Mouse (Mus musculus) testis, adult 2 months (tissue): Measurements from ENCODE around the gene Atp9a. TPM values are rescaled to one million over a fixed set of nuclear protein-coding genes. Genes with fewer than 3 reads are reported as not detected.

Source experiments
- H3K27ac ChIP-seq: fragments of 200-500 bp; 2 replicates; pipeline ENCODE4 v1.5.1; 2012; ENCODE audit warnings: low read depth, low read length; ENCODE audit not compliant: control insufficient read depth, insufficient read depth
- H3K27me3 ChIP-seq: fragments of 200-500 bp; 2 replicates; pipeline ENCODE4 v1.6.1; 2012; ENCODE audit warnings: mild to moderate bottlenecking, low read length, moderate library complexity; ENCODE audit not compliant: control insufficient read depth, insufficient read depth
- H3K36me3 ChIP-seq: fragments of 200-500 bp; 2 replicates; pipeline ENCODE4 v1.6.1; 2012; ENCODE audit warnings: mild to moderate bottlenecking, low read length; ENCODE audit not compliant: control insufficient read depth, insufficient read depth
- H3K4me1 ChIP-seq: fragments of 200-500 bp; 2 replicates; pipeline ENCODE4 v1.6.1; 2012; ENCODE audit warnings: low read length; ENCODE audit not compliant: control insufficient read depth, insufficient read depth
- H3K4me3 ChIP-seq: fragments of 200-500 bp; 2 replicates; pipeline ENCODE4 v1.5.1; 2012; ENCODE audit warnings: low read depth, mild to moderate bottlenecking, low read length, moderate library complexity, mixed read lengths; ENCODE audit not compliant: control insufficient read depth
- CTCF ChIP-seq: fragments of 200-500 bp; IDR thresholded peaks from 2 replicates; pipeline ENCODE4 v1.5.1; 2012; ENCODE audit warnings: low read depth, mild to moderate bottlenecking, inconsistent platforms, low read length, moderate library complexity; ENCODE audit not compliant: control insufficient read depth, insufficient read depth, insufficient replicate concordance
- POLR2A ChIP-seq: fragments of 200-500 bp; IDR thresholded peaks from 2 replicates; pipeline ENCODE4 v1.6.1; 2012; ENCODE audit warnings: low read depth, mild to moderate bottlenecking, inconsistent platforms, low read length, moderate library complexity; ENCODE audit not compliant: control insufficient read depth
- polyA plus RNA-seq: library from polyadenylated mRNA; depleted of rRNA; stranded (reverse); fragments of >200 nt; gene quantifications from 2 replicates; pipeline ENCODE4 v1.2.3, GENCODE M21; 2012

The Atp9a gene
- polyA plus RNA-seq, 1 experiment = 63.7 TPM

DNA sequence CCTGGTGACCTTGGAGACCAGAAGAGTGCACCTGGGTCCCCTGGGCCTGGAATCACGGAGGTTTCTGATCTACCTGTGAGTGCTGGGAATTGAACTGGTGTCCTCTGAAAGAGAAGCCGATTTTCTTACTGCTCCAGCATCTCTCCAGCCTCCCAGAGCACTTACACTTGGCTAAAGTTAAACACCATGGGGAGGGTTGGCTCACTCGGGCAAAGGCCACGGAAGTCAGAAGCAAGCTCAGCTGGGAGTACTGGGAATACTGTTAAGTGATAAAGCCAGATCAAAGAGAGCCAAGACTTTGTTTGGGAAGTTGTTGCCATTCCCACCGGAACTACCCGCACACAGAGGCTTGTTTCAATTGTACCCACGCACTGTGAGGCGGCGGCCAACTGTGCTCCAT, 87.7 kb downstream of the Atp9a start:
- H3K36me3 ChIP-seq = no peaks in the 10 kb centered on the region
- no peak for TF ChIP-seq POLR2A
- H3K4me3 ChIP-seq = no peak overlapping the region
- H3K27ac ChIP-seq = no peak overlapping the region
- no peaks in the 10 kb centered on the region for H3K4me1 ChIP-seq
- H3K27me3 ChIP-seq = no peaks in the 10 kb centered on the region

DNA sequence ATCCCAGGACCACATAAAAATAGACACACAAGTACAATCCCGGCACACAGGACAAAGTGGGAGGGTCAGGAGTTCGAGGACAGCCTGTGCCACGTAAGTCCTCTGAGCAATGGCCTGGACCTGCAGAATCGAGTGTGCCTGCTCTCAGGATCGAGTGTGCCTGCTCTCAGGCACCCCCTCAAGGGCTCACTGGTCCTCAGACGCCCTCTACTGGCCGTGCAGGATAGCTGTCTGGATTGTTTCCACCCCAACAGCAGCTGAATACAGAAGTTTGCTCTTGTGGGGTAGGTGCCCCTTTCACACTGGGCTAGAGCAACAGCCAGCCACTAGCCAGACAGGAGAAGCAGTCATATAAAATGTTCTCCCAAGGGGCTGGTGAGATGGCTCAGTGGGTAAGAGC, 90.5 kb downstream of the Atp9a start:
- H3K4me1 ChIP-seq = no peaks in the 10 kb centered on the region
- no peak overlapping the region for H3K4me3 ChIP-seq
- no peaks in the 10 kb centered on the region for H3K36me3 ChIP-seq
- peak; percentile 72; the same call in 1 of the 2 replicates for TF ChIP-seq CTCF
- TF ChIP-seq POLR2A = no peak
- no peak overlapping the region for H3K27ac ChIP-seq
- no peaks in the 10 kb centered on the region for H3K27me3 ChIP-seq

DNA sequence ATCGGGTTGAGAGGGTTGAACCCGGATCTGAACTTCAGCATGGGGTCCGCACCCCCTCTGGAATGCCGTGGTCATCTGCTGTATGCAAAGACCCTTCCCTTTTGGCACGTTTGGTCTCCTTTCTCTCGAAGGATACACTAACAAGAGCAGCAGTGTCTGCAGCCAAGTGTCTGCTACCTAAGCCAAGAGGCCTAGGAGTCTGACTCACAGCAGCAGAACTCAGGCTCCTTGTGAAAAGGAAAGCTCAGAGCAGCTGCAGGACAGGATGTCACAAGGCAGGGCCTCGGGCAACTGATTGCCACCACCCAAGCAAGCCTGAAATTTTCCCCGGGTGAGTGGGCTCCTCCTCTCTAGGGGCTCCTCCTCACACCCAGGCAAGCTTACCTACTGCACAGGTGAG, 94.0 kb downstream of the Atp9a start:
- no peak overlapping the region for H3K27ac ChIP-seq

DNA sequence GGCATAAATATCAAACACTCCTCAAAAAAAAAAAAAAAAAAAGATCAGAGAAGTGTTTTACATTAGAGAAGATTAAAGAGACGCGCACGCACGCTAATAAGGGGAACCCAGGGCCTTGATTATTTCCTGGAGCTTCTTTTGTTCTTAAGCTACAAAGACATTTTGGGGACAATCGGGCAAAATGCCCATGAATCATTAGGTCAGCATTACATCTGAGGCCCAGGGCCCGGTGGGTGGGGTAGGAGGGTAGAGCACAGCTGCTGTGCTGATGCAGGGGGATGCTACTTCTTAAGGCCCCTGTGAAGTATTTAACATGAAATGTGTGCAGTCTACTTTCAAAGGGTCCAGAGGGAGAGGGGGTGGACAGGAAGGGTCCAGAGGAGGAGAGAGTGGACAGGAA, 97.4 kb downstream of the Atp9a start:
- Histone ChIP-seq H3K4me3 (no peak overlapping the region), H3K27ac (no peak overlapping the region)

More for the DNA sequence above, 94.0 kb downstream of the Atp9a start:
- H3K36me3 ChIP-seq = no peaks in the 10 kb centered on the region; the same call in 1 of the 2 replicates
- TF ChIP-seq CTCF = no peak
- TF ChIP-seq POLR2A = no peak
- no peaks in the 10 kb centered on the region for H3K4me1 ChIP-seq
- no peaks in the 10 kb centered on the region for H3K27me3 ChIP-seq
- H3K4me3 ChIP-seq = no peak overlapping the region

DNA sequence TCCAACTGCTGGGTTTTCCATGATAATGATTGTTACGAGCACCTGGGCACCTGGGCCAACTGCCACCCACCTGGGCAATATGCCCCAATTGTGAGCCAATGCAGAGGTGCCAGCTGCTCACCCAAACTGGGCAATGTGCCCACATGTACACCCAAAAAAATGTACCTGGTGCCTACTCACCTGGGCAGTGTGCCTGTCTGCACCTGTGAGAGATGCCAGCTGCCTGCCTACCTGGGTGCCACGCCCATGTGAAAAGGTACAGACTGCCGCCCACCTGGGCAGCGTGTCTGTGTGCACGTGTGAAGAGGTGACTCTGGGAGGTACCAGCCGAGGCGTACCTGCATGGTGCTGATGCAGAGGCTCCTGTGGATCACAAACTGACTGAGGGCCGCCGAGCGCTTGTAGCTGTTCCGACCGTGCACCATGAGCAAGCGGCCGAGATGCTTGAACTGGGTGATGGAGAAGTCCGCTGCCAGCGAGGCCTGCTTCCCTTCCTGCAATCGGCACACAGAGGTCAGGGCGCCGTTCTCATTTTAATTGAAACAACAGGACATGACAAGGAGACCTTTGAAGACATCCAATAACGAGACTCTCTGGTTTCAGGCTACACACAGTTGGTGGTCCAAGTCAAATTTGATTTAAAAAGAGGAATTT, 98.6 kb downstream of the Atp9a start:
- H3K36me3 ChIP-seq = no peaks in the 10 kb centered on the region; the same call in 1 of the 2 replicates
- no peak overlapping the region for H3K4me3 ChIP-seq
- no peak overlapping the region for H3K27ac ChIP-seq
- H3K27me3 ChIP-seq = no peaks in the 10 kb centered on the region
- TF ChIP-seq CTCF (no peak), POLR2A (no peak)
- no peaks in the 10 kb centered on the region for H3K4me1 ChIP-seq

More for the DNA sequence above, 97.4 kb downstream of the Atp9a start:
- no peaks in the 10 kb centered on the region; the same call in 1 of the 2 replicates for H3K36me3 ChIP-seq
- no peaks in the 10 kb centered on the region for H3K27me3 ChIP-seq
- no peaks in the 10 kb centered on the region for H3K4me1 ChIP-seq
- TF ChIP-seq POLR2A (no peak), CTCF (no peak)

DNA sequence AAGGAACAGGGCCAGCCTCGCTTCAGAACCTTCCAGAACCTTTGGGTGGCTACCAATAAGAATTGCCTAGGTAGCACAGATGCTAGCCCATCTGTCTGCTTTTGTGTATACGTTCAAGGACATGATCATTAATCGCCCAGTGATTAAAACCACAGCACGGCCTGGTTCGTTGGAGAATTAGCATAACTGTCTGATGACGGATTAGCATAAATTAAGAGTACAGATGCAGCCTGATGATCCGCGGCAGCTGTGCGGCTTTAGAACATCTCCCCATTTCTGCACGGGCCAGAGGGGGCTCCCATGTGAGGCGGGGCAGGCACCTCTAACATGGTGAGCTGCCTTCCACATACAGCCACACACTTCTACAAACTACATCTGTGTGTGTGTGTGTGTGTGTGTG, 100.0 kb downstream of the Atp9a start:
- Histone ChIP-seq H3K4me3 (no peak overlapping the region), H3K4me1 (no peaks in the 10 kb centered on the region), H3K27me3 (no peaks in the 10 kb centered on the region), H3K36me3 (no peaks in the 10 kb centered on the region; the same call in 1 of the 2 replicates), H3K27ac (no peak overlapping the region)
- no peak for TF ChIP-seq CTCF
- TF ChIP-seq POLR2A = no peak

DNA sequence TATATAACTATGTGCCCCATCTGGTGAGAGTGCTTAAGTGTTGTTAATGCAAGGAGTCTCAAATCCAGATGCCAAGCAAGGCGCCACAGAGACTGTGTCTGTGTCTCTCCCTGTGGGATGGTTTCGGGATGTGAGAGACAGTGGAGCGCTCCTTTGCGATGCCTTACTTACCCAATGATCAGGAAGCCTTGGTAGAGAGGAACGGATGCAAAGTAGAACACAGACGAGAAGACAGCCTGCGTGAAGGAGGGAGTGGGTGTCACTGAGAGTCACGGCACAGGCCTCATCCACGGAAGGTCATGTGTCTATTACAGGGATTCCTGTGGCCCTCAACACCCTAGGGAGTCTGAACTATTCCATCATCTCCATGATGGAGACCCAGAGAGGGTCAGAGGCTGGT, 101.7 kb downstream of the Atp9a start:
- Histone ChIP-seq H3K4me3 (no peak overlapping the region), H3K27me3 (no peaks in the 10 kb centered on the region), H3K4me1 (peaks cover 8% of the 10 kb centered on the region), H3K27ac (no peak overlapping the region), H3K36me3 (no peaks in the 10 kb centered on the region; the same call in 1 of the 2 replicates)
- TF ChIP-seq CTCF = no peak
- TF ChIP-seq POLR2A = no peak
